Mouse (Mus musculus) E14TG2a.4 (cell line): Measurements from ENCODE around the gene Olfr2.

Source experiments
- CTCF ChIP-seq: conservative IDR thresholded peaks from 2 replicates; pipeline ENCODE4 v1.5.1; 2014; ENCODE audit warnings: low read length
- POU5F1 ChIP-seq: IDR thresholded peaks from 2 replicates; pipeline ENCODE4 v1.6.1; 2014; ENCODE audit warnings: low read length, borderline replicate concordance

DNA sequence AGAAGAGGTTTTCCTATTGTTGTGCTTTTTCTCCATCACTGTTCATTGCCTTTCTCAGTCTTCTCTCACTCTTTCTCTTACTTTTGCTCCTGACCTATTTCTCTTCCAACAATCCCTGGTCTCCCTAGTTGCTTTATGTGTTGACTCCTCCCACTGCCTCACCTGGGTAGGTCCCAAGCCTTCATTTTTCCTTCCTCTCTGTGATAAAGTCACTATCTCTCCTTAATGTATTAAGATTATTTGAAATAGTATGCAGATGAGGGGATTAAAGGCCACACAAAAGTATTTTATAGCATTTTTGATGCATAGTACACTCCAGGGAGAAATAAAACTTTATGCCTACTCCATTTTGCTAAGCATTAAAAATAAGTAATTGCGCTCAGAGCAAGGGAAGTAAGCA, 42.0 kb downstream of the Olfr2 start, which contains the start of gene Olfr6:
- no peak for TF ChIP-seq CTCF
- TF ChIP-seq POU5F1, result no peak
